Mouse (Mus musculus) G1E (cell line): ENCODE results near the gene Pipox. TPM values are rescaled to one million over a fixed set of nuclear protein-coding genes. Genes with fewer than 3 reads are reported as not detected.

ENCODE experiments used
- ATAC-seq: 2 replicates; pipeline ENCODE4 v1.8.0; 2016; ENCODE audit warnings: mild to moderate bottlenecking; ENCODE audit not compliant: insufficient number of reproducible peaks, poor library complexity, low FRiP score, severe bottlenecking; ENCODE audit errors: extremely low read depth
- DNase-seq: peaks from one replicate; pipeline ENCODE4 v3.0.0; 2012; ENCODE audit warnings: low spot score
- H3K27me3 ChIP-seq: 2 replicates; pipeline ENCODE4 v1.6.1; 2012; ENCODE audit warnings: mild to moderate bottlenecking, low read length, inconsistent platforms; ENCODE audit not compliant: insufficient read depth
- H3K36me3 ChIP-seq: replicated peaks from 2 replicates; pipeline ENCODE3; 2012; ENCODE audit warnings: mild to moderate bottlenecking, inconsistent platforms
- H3K4me1 ChIP-seq: 2 replicates; pipeline ENCODE4 v1.6.1; 2012; ENCODE audit warnings: low read depth, low read length, inconsistent platforms, mixed read lengths; ENCODE audit not compliant: insufficient read depth
- H3K4me3 ChIP-seq: 2 replicates; pipeline ENCODE4 v1.5.1; 2012; ENCODE audit warnings: low read depth, mild to moderate bottlenecking, inconsistent platforms, low read length, moderate library complexity, mixed read lengths
- H3K9me3 ChIP-seq: replicated peaks from 2 replicates; pipeline ENCODE4 v1.6.1; 2012; ENCODE audit warnings: inconsistent platforms
- CTCF ChIP-seq: IDR thresholded peaks from 2 replicates; pipeline ENCODE4 v1.5.1; 2012; ENCODE audit warnings: low read depth, low read length, inconsistent platforms, mixed read lengths
- GATA1 ChIP-seq: IDR thresholded peaks from 2 replicates; pipeline ENCODE4 v1.6.1; 2012; ENCODE audit warnings: borderline replicate concordance, low read length, inconsistent platforms, mixed read lengths
- GATA2 ChIP-seq: IDR thresholded peaks from 2 replicates; pipeline ENCODE4 v1.6.1; 2012; ENCODE audit warnings: low read depth, low read length, inconsistent platforms, borderline replicate concordance
- POLR2AphosphoS5 ChIP-seq: IDR thresholded peaks from 2 replicates; pipeline ENCODE4 v1.6.1; 2012; ENCODE audit warnings: low read depth, low read length, inconsistent platforms; ENCODE audit not compliant: insufficient replicate concordance
- TAL1 ChIP-seq: conservative IDR thresholded peaks from 2 replicates; pipeline ENCODE4 v1.6.1; 2012; ENCODE audit warnings: low read depth, low read length, inconsistent platforms, mixed read lengths
- polyA plus RNA-seq: library from polyadenylated mRNA; stranded (reverse); fragments of >175 nt; gene quantifications from 2 replicates; pipeline ENCODE4 v1.2.3, GENCODE M21; 2012
- total RNA-seq, 2 experiments: library from RNA; stranded (forward) in 1 of 2; stranded (reverse) in 1 of 2; fragments of 200-1000 nt in 1 of 2; fragments of >200 nt in 1 of 2; fragmentation: Nextera tagmentation in 1 of 2; gene quantifications; 2 replicates each; pipeline ENCODE4 v1.2.3; 2014 to 2017

Gene Pipox
- total and polyA plus RNA-seq, 3 experiments: not detected

DNA sequence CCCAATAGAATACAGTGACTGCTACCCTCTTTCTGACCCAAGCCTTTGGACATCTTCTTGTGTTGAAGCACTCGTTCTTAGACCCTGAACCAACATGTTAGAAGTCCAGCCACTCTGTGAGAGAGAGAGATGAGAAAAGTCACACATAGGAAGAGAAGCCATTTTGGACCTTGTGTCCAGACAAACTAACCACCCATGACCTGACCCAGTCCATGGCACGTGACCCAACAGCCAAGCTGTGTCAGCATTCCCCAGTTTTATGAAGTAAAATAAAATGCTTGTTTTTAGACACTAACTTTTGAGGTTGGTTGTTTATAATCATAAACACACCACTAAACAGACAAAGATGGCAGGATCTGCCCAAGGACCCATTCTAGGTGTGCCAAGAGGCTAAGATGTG, 1.1 kb upstream of the Pipox start:
- H3K9me3 ChIP-seq: no peaks in the 10 kb centered on the region
- H3K4me3 ChIP-seq: no peak overlapping the region
- no peaks in the 10 kb centered on the region for H3K36me3 ChIP-seq
- no peak for ATAC-seq
- TF ChIP-seq CTCF (no peak), TAL1 (no peak), GATA1 (no peak), POLR2AphosphoS5 (no peak), GATA2 (no peak)
- H3K27me3 ChIP-seq: peaks cover 51% of the 10 kb centered on the region
- no peaks in the 10 kb centered on the region for H3K4me1 ChIP-seq
- DNase-seq: no peak

DNA sequence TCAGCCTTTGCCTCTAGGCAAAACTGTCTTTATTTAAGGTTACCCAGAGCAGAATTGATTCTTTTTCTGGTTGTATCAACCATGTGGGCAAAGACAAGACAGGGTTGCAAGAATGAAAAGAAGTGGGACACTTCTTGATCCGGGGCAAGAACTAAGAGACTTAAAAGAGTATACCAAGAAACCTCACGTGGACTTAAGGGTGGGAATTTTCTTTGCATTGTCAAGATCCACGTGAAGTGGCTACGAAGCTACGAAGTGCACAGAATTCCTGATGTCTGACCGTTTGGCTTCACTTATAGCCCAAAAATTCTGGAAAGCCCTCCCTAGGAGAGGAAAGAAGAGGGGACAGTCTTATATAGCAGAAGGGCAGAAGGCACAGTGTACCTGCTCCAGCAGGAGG, 613 bp downstream of the Pipox start:
- DNase-seq: no peak
- TF ChIP-seq TAL1 (no peak), CTCF (no peak), GATA2 (no peak), POLR2AphosphoS5 (no peak), GATA1 (no peak)
- Histone ChIP-seq H3K36me3 (no peaks in the 10 kb centered on the region), H3K4me1 (no peaks in the 10 kb centered on the region), H3K9me3 (no peaks in the 10 kb centered on the region), H3K27me3 (peaks cover 52% of the 10 kb centered on the region), H3K4me3 (no peak overlapping the region)
- ATAC-seq: no peak

DNA sequence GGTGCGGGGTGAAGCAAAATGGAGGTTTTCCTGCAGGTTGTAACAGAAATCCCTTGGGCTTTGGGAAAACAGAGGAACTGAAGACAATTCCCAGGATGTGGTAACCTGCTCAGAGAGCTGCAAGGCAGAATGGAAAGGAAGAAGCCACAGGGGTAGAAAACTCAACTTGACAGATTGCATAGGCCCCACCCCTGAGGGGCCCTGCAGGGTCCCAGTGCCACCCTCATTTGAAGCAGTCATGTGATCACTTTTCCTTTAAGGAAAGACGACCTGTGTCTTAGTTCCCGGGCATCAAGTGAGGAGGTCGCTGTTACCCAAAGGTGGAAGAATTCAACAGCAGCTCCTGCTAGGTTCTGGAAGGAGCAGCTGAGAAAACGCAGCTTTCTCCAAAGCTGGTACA, 1.0 kb downstream of the Pipox start:
- DNase-seq (no peak), ATAC-seq (no peak)
- H3K36me3 ChIP-seq: no peaks in the 10 kb centered on the region
- no peak overlapping the region for H3K4me3 ChIP-seq
- H3K9me3 ChIP-seq: no peaks in the 10 kb centered on the region
- no peaks in the 10 kb centered on the region for H3K4me1 ChIP-seq
- TF ChIP-seq GATA2 (no peak), TAL1 (no peak), CTCF (no peak), GATA1 (no peak), POLR2AphosphoS5 (no peak)
- H3K27me3 ChIP-seq: peaks cover 52% of the 10 kb centered on the region

DNA sequence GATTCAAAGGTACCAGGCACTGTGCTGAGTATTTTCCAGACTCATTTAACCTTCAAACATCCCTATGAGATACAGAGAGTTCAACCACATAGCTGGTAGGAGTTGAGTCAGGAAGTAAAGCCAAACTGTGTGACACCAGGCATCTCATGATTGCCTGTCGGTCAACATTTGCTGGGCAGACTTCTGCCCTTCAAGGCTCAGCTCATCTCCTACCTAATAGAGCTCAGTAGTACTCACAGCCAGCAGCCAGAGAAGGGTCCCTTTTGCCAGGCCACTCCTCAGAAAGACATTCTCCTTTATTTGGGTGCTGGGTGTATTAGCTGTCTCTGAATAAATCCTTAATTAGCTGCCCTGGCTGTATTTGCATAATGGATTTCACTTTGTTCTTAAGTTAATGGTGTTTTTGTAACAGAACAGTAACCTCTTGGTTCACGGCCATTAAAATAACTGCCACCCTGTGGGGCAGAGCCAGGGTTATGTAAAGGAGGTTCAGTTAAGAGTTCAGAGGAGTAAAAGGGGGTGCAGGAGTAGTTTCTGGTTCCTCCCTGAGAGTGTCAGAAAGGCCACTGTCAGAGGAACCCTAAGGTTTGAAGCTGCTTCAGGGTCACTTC, 3.1 kb downstream of the Pipox start:
- Histone ChIP-seq H3K4me1 (no peaks in the 10 kb centered on the region), H3K36me3 (no peaks in the 10 kb centered on the region), H3K9me3 (no peaks in the 10 kb centered on the region), H3K4me3 (no peak overlapping the region), H3K27me3 (peaks cover 53% of the 10 kb centered on the region)
- no peak for TF ChIP-seq POLR2AphosphoS5
- TF ChIP-seq GATA1: no peak
- TF ChIP-seq CTCF: no peak
- no peak for TF ChIP-seq GATA2
- TF ChIP-seq TAL1: no peak
- DNase-seq: no peak
- no peak for ATAC-seq

DNA sequence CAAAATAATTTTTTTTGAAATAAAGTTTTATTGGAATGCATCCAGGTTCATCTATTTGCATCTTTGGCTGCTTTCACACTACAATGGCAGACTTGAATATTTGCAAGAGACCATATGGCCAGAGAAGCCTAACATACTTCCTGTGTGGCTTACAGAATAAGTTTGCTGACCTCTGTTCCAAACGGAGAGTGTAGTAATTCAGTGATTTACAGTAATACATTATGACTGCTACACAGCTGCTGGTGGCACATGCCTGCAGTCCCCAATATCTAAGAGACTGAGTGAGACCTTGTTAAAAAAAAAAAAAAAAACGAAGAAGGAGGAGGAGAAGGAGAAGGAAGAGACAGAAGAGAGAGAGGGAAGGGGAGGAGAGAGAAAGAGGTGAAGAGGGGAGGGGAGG, 4.4 kb downstream of the Pipox start:
- Histone ChIP-seq H3K27me3 (peaks cover 52% of the 10 kb centered on the region), H3K4me1 (no peaks in the 10 kb centered on the region), H3K9me3 (no peaks in the 10 kb centered on the region), H3K4me3 (no peak overlapping the region), H3K36me3 (no peaks in the 10 kb centered on the region)
- ATAC-seq (no peak), DNase-seq (no peak)
- TF ChIP-seq CTCF: no peak
- TF ChIP-seq POLR2AphosphoS5: no peak

DNA sequence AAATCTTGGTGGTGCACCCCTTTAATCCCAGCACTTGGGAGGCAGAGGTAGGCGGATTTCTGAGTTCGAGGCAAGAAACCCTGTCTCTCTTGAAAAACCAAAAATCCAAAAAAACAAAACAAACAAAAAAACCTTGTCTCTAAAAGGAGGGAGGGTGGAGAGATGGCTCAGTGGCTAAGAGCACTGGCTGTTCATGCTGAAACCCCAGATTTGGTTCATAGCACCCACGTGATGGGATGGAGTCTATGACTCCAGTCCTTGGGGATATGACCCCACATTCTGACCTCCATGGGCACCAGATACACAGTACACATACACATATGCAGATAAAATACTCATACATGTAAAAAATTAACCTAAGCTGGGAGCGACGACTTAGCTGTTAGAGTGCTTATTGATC, 5.0 kb downstream of the Pipox start:
- Histone ChIP-seq H3K27me3 (peaks cover 46% of the 10 kb centered on the region), H3K4me3 (no peak overlapping the region), H3K9me3 (no peaks in the 10 kb centered on the region), H3K4me1 (no peaks in the 10 kb centered on the region), H3K36me3 (no peaks in the 10 kb centered on the region)
- no peak for ATAC-seq
- no peak for DNase-seq
- no peak for TF ChIP-seq TAL1
- no peak for TF ChIP-seq GATA2
- TF ChIP-seq POLR2AphosphoS5: no peak
- no peak for TF ChIP-seq CTCF
- TF ChIP-seq GATA1: no peak

DNA sequence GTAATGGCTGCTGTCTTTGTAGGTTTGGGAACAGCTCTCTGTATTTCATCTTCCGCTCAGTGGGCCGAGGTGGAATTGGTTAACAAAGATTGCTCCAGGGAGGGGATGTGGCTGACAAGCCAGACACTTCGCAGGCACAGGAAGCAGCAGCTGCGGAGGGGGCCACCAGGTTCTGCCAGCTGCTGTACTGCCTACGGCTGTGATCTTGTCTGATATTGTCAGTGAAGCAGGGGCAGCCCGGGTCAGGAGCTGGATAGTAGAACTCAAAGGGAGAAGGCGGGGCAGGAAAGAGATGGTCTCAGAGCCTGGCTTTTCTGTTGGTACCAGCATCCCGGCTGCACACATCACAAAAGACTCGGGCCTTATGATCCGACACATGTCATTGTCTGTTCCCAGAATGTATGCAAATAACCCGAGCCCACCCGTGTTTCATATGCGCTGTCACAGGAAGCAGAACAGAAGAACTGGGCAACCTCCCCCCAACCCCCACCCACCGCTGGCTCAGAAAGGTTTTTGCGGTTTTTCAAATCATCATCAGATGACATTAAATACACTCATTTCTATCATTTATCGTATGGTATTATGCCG, 6.4 kb downstream of the Pipox start:
- TF ChIP-seq CTCF: no peak
- no peak for TF ChIP-seq GATA2
- TF ChIP-seq GATA1: no peak
- no peak for TF ChIP-seq TAL1
- TF ChIP-seq POLR2AphosphoS5: no peak
- ATAC-seq (no peak), DNase-seq (no peak)
- H3K36me3 ChIP-seq: no peaks in the 10 kb centered on the region
- no peaks in the 10 kb centered on the region for H3K9me3 ChIP-seq
- H3K27me3 ChIP-seq: peaks cover 40% of the 10 kb centered on the region
- H3K4me3 ChIP-seq: no peak overlapping the region
- H3K4me1 ChIP-seq: no peaks in the 10 kb centered on the region
